In genomic region chr1:105489456-105489855, GRCm38 (mm10) we compare ENCODE assay signal across 25 mouse cellular contexts.
"Had no signal": no experiment of that assay in that cellular context is flagged by ENCODE, and none has a peak within 500 bp of the region (broad histone marks: within the 10 kb centered on the region; RNA-seq: fewer than 3 reads in every experiment).

No protein-coding gene starts in this region.

- H3K9ac ChIP-seq: kidney, embryonic 15.5 days; limb, embryonic 13.5 days; liver, embryonic 12.5 days; liver, embryonic 15.5 days; lung, embryonic 15.5 days; midbrain, embryonic 13.5 days; neural tube, embryonic 13.5 days had no signal

- H3K27ac ChIP-seq: kidney, embryonic 15.5 days; limb, embryonic 10.5 days; limb, embryonic 13.5 days; liver, embryonic 12.5 days; liver, embryonic 15.5 days; lung, embryonic 15.5 days; midbrain, embryonic 10.5 days; midbrain, embryonic 13.5 days; neural tube, embryonic 13.5 days; stomach, postnatal 0 days had no signal

- H3K4me1 ChIP-seq: kidney, embryonic 15.5 days; limb, embryonic 10.5 days; limb, embryonic 13.5 days; liver, embryonic 12.5 days; liver, embryonic 15.5 days; lung, embryonic 15.5 days; megakaryocyte, embryonic 14.5 days; midbrain, embryonic 10.5 days; midbrain, embryonic 13.5 days; neural tube, embryonic 13.5 days had no signal

- H3K36me3 ChIP-seq: kidney, embryonic 15.5 days; limb, embryonic 10.5 days; limb, embryonic 13.5 days; liver, embryonic 12.5 days; liver, embryonic 15.5 days; lung, embryonic 15.5 days; midbrain, embryonic 10.5 days; midbrain, embryonic 13.5 days; neural tube, embryonic 13.5 days had no signal

- H3K4me3 ChIP-seq: kidney, embryonic 15.5 days; limb, embryonic 10.5 days; limb, embryonic 13.5 days; liver, embryonic 12.5 days; liver, embryonic 15.5 days; lung, embryonic 15.5 days; megakaryocyte, embryonic 14.5 days; midbrain, embryonic 10.5 days; midbrain, embryonic 13.5 days; myocyte; neural tube, embryonic 13.5 days had no signal

- H3K4me2 ChIP-seq: kidney, embryonic 15.5 days; limb, embryonic 13.5 days; liver, embryonic 12.5 days; liver, embryonic 15.5 days; lung, embryonic 15.5 days; midbrain, embryonic 13.5 days; neural tube, embryonic 13.5 days had no signal

- ATAC-seq: liver, embryonic 12.5 days; midbrain, embryonic 13.5 days; midbrain, embryonic 16.5 days had no signal

- H3K9me3 ChIP-seq: kidney, embryonic 15.5 days; limb, embryonic 10.5 days; limb, embryonic 13.5 days; liver, embryonic 12.5 days; liver, embryonic 15.5 days; lung, embryonic 15.5 days; megakaryocyte, embryonic 14.5 days; midbrain, embryonic 10.5 days; midbrain, embryonic 13.5 days; neural tube, embryonic 13.5 days had no signal

- DNase-seq: kidney, adult 8-10 months; kidney, postnatal 10 days; kidney, postnatal 36 days; layer of hippocampus, adult 9-11 months; liver; lung, adult 18-20 months; lung, postnatal 10 days; lung, postnatal 36 days; right cerebral cortex, adult 18-20 months; right cerebral cortex, postnatal 14 days; right cerebral cortex, postnatal 4 days; thymus, postnatal 25 days had no signal

- H3K27me3 ChIP-seq: kidney, embryonic 15.5 days; limb, embryonic 13.5 days; liver, embryonic 12.5 days; liver, embryonic 15.5 days; lung, embryonic 15.5 days; megakaryocyte, embryonic 14.5 days; midbrain, embryonic 13.5 days; neural tube, embryonic 13.5 days had no signal
